In genomic region chr2:103565171-103565591, GRCm38 (mm10) we compare ENCODE assay signal across 7 mouse cellular contexts. TPM values are rescaled to one million over a fixed set of nuclear protein-coding genes. Genes with fewer than 3 reads are reported as not detected.
DNase-seq lines count a peak whose midpoint lies in the region; ATAC-seq and TF ChIP-seq lines count a peak whose summit lies in the region.

No protein-coding gene starts in this region.

- no peak for TF ChIP-seq CTCF in brain, embryonic 14.5 days (IDR thresholded peaks at IDR 0.05; ENCODE audit: borderline replicate concordance, extremely low read depth, insufficient read depth, insufficient read length)
- TF ChIP-seq CTCF in intestine, postnatal 0 days (IDR thresholded peaks at IDR 0.05; ENCODE audit: low read depth): peak; percentile 49

- peaks cover 26% of the 10 kb centered on the region for H3K4me1 ChIP-seq in forebrain, embryonic 16.5 days (replicated peaks; ENCODE audit: control insufficient read depth, insufficient read depth, low read length)
- peaks cover 2% of the 10 kb centered on the region; the same call in 1 of the 2 replicates for H3K4me1 ChIP-seq in intestine, postnatal 0 days (replicated peaks; ENCODE audit: control insufficient read depth, insufficient read depth, low read length)
- peaks cover 41% of the 10 kb centered on the region for H3K4me1 ChIP-seq in limb, embryonic 12.5 days (replicated peaks)
- H3K4me1 ChIP-seq in midbrain, embryonic 15.5 days: peaks cover 42% of the 10 kb centered on the region
- H3K4me1 ChIP-seq in stomach, embryonic 15.5 days: peaks cover 21% of the 10 kb centered on the region

- WGBS in forebrain, embryonic 16.5 days: 0% methylated on average over 22 of the region's 22 CpGs
- 1% methylated on average over 22 of the region's 22 CpGs for WGBS in intestine, postnatal 0 days
- WGBS in limb, embryonic 12.5 days: 1% methylated on average over 22 of the region's 22 CpGs
- under 1% methylated on average over 22 of the region's 22 CpGs for WGBS in midbrain, embryonic 15.5 days
- 2% methylated on average over 22 of the region's 22 CpGs for WGBS in stomach, embryonic 15.5 days

- ATAC-seq in forebrain, embryonic 16.5 days: peak; percentile 21
- peak; percentile 53; the same call in 1 of the 2 replicates for ATAC-seq in intestine, postnatal 0 days
- peak; percentile 16; the same call in 1 of the 2 replicates for ATAC-seq in limb, embryonic 12.5 days (ENCODE audit: insufficient number of reproducible peaks, insufficient read depth, low FRiP score, low TSS enrichment, low read depth)
- ATAC-seq in midbrain, embryonic 15.5 days (replicated peaks): peak; percentile 43
- no peak for ATAC-seq in stomach, embryonic 15.5 days (ENCODE audit: insufficient read depth, low FRiP score, low read depth)

- peak overlapping the region; percentile 67 for H3K4me3 ChIP-seq in forebrain, embryonic 16.5 days (replicated peaks; ENCODE audit: low read length)
- H3K4me3 ChIP-seq in intestine, postnatal 0 days (ENCODE audit: low read depth, low read length): peak overlapping the region; percentile 48
- H3K4me3 ChIP-seq in limb, embryonic 12.5 days (replicated peaks): peak overlapping the region; percentile 82
- H3K4me3 ChIP-seq in midbrain, embryonic 15.5 days: peak overlapping the region; percentile 57
- peak overlapping the region; percentile 63 for H3K4me3 ChIP-seq in stomach, embryonic 15.5 days (replicated peaks)

- peak overlapping the region; percentile 46 for H3K9ac ChIP-seq in forebrain, embryonic 16.5 days (replicated peaks; ENCODE audit: low read depth, low read length)
- H3K9ac ChIP-seq in intestine, postnatal 0 days (ENCODE audit: low read depth, low read length): no peak overlapping the region
- peak overlapping the region; percentile 37; the same call in 1 of the 2 replicates for H3K9ac ChIP-seq in limb, embryonic 12.5 days (replicated peaks)
- H3K9ac ChIP-seq in midbrain, embryonic 15.5 days: peak overlapping the region; percentile 26
- no peak overlapping the region for H3K9ac ChIP-seq in stomach, embryonic 15.5 days

- H3K27me3 ChIP-seq in forebrain, embryonic 16.5 days (replicated peaks; ENCODE audit: control insufficient read depth, insufficient read depth, low read length): no peaks in the 10 kb centered on the region; the same call in 1 of the 2 replicates
- H3K27me3 ChIP-seq in intestine, postnatal 0 days (replicated peaks; ENCODE audit: control insufficient read depth, insufficient read depth, low read length): peaks cover 6% of the 10 kb centered on the region
- peaks cover 13% of the 10 kb centered on the region for H3K27me3 ChIP-seq in limb, embryonic 12.5 days
- peaks cover 5% of the 10 kb centered on the region; the same call in 1 of the 2 replicates for H3K27me3 ChIP-seq in midbrain, embryonic 15.5 days (replicated peaks)
- H3K27me3 ChIP-seq in stomach, embryonic 15.5 days (replicated peaks): no peaks in the 10 kb centered on the region

- peak; percentile 42 for DNase-seq in ES-CJ7 (ENCODE audit: low read depth, low spot score)
- DNase-seq in brain, embryonic 14.5 days (ENCODE audit: low read depth): peak; percentile 90

- no peak overlapping the region for H3K27ac ChIP-seq in forebrain, embryonic 16.5 days (ENCODE audit: low read length)
- H3K27ac ChIP-seq in intestine, postnatal 0 days (ENCODE audit: low read depth, low read length): no peak overlapping the region
- peak overlapping the region; percentile 67 for H3K27ac ChIP-seq in limb, embryonic 12.5 days
- peak overlapping the region; percentile 15 for H3K27ac ChIP-seq in midbrain, embryonic 15.5 days
- H3K27ac ChIP-seq in stomach, embryonic 15.5 days: peak overlapping the region; percentile 26; the same call in 1 of the 2 replicates

- H3K4me2 ChIP-seq in forebrain, embryonic 16.5 days (ENCODE audit: low read length): peak overlapping the region; percentile 99
- peak overlapping the region; percentile 98 for H3K4me2 ChIP-seq in intestine, postnatal 0 days (replicated peaks; ENCODE audit: low read depth)
- H3K4me2 ChIP-seq in limb, embryonic 12.5 days: peak overlapping the region; percentile 94
- H3K4me2 ChIP-seq in midbrain, embryonic 15.5 days: peak overlapping the region; percentile 97
- peak overlapping the region; percentile 99 for H3K4me2 ChIP-seq in stomach, embryonic 15.5 days

- no peaks in the 10 kb centered on the region for H3K36me3 ChIP-seq in forebrain, embryonic 16.5 days (ENCODE audit: control insufficient read depth, insufficient read depth)
- no peaks in the 10 kb centered on the region for H3K36me3 ChIP-seq in intestine, postnatal 0 days (ENCODE audit: control insufficient read depth, insufficient read depth)
- no peaks in the 10 kb centered on the region for H3K36me3 ChIP-seq in limb, embryonic 12.5 days
- no peaks in the 10 kb centered on the region for H3K36me3 ChIP-seq in midbrain, embryonic 15.5 days (replicated peaks)
- no peaks in the 10 kb centered on the region for H3K36me3 ChIP-seq in stomach, embryonic 15.5 days

- H3K9me3 ChIP-seq in forebrain, embryonic 16.5 days (ENCODE audit: control insufficient read depth, low read length): no peaks in the 10 kb centered on the region
- no peaks in the 10 kb centered on the region for H3K9me3 ChIP-seq in intestine, postnatal 0 days (ENCODE audit: control insufficient read depth)
- no peaks in the 10 kb centered on the region for H3K9me3 ChIP-seq in limb, embryonic 12.5 days
- H3K9me3 ChIP-seq in midbrain, embryonic 15.5 days: no peaks in the 10 kb centered on the region
- no peaks in the 10 kb centered on the region for H3K9me3 ChIP-seq in stomach, embryonic 15.5 days

- TF ChIP-seq POLR2A in brain, embryonic 14.5 days (IDR thresholded peaks at IDR 0.05; ENCODE audit: borderline replicate concordance, extremely low read depth, insufficient read depth, insufficient read length, poor library complexity, severe bottlenecking): no peak

RNA-seq across cellular contexts. Expression of gene Abtb2, which starts 0.9 kb away (rescaled TPM):
- polyA plus RNA-seq in brain, embryonic 14.5 days (2012; rRNA removed): 14.3 and 16.7 TPM in 2 replicates
- 7.4 and 7.8 TPM in 2 replicates for polyA plus RNA-seq in forebrain, embryonic 16.5 days (2015; fragmentation: Nextera tagmentation; extraction: Ambion mirVana)
- polyA plus RNA-seq in intestine, postnatal 0 days (2015; fragmentation: Nextera tagmentation; extraction: Ambion mirVana): 3.8 and 3.9 TPM in 2 replicates
- 19.6 and 21.5 TPM in 2 replicates for polyA plus RNA-seq in limb, embryonic 12.5 days (2016; fragmentation: Nextera tagmentation; extraction: Ambion mirVana)
- polyA plus RNA-seq in midbrain, embryonic 15.5 days (2015; fragmentation: Nextera tagmentation; extraction: Ambion mirVana): 9.6 and 10.3 TPM in 2 replicates
- polyA plus RNA-seq in stomach, embryonic 15.5 days (2015; fragmentation: Nextera tagmentation; extraction: Ambion mirVana): 4.5 and 5.3 TPM in 2 replicates

Comparison
In these comparisons a context has a peak if more than half of its experiments do, and no peak if none do; other contexts are left out.
1. H3K27ac ChIP-seq: peak in limb, embryonic 12.5 days (single experiment), midbrain, embryonic 15.5 days (single experiment) and stomach, embryonic 15.5 days (single experiment); none in forebrain, embryonic 16.5 days (single experiment) and intestine, postnatal 0 days (single experiment).
2. H3K9ac ChIP-seq: peak in forebrain, embryonic 16.5 days (single experiment), limb, embryonic 12.5 days (single experiment) and midbrain, embryonic 15.5 days (single experiment); none in intestine, postnatal 0 days (single experiment) and stomach, embryonic 15.5 days (single experiment).
3. Peak in every context shown above with its lines, with median percentiles within 50 percentile points of each other: H3K4me2 ChIP-seq and H3K4me3 ChIP-seq.